Mouse (Mus musculus): ENCODE measurements around the gene Gm21887. TPM values are rescaled to one million over a fixed set of nuclear protein-coding genes. Genes with fewer than 3 reads are reported as not detected.
"Not testable (repeated sequence)": the region's sequence is repeated elsewhere in the genome, so short reads cannot be mapped to it uniquely, and the experiment has no call there.

Gm21887 gene
- polyA plus RNA-seq (2011; ENCODE audit: insufficient read depth, insufficient read length, low replicate concordance, missing spikeins), result 135 and 477 TPM in 2 replicates

DNA sequence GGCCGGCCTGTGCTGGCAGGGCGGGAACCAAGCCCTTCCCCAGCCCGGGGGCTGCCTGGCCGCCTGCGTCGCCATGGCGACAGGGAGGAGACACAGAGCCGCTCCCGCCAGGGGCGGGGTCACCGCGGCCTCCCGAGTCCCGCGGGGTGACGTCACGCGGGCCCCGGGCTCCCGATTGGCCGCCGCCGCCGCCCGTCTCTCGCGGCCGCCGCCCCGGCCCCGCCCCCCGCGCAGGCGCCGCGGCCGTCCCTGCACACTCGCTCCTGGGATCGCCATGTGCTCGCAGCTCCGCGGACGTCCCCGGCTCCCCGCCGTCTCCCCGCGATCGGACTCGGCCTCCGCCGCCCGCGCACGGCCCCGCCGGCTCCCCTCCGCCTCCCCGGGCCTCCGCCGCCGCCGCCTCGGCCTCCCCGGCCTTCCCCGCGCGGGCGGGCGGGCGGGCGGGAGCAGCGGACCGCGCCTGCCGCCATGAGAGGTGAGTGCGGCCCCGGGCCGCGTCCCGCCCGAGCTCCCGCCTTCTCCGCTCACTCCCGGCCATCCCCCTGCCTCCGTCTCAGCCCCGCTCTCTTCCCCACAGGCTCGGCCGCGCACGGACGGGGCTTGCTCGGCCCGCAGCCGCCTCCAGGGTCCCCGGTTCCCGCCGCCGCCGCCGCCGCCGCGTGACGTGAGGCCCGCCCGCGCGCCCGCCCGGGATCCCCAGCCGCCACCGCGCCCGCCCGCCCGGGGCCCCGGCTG is at the start of gene Gm21887:
Gm21887 (plus strand) TSS at position 644 of the 735 bp plus-strand sequence.
- Histone ChIP-seq H3K4me3 (replicated peaks; ENCODE audit: control insufficient read depth, low read depth, low read length) (peak within 1 kb of the TSS; percentile 71), H3K27ac (ENCODE audit: control insufficient read depth, insufficient read depth, low read depth, low read length, poor library complexity) (peak within 1 kb of the TSS; percentile 71)
- WGBS, result 79% methylated on average over 118 of the region's 118 CpGs
- H3K4me1 ChIP-seq (ENCODE audit: control insufficient read depth, insufficient read depth, low read length), result not testable (repeated sequence)

DNA sequence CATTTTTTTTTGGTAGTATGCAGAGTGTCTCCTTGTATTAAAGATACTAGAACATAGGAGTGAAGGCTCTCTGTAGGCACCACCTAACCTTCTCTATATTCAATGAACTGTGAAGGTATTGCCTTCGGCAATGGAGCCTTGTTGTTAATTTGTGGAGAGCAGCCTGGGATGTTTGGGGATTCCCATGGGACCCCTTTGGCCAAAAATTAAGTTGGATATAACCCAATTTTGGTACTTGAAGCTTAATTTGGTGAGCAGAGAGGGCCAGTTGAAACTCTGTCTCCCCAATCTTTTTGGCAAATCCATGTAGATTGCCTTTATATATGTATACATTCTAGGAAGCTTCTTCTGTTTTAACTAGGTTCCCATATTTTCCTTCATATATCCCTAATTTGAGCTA is 40.1 kb upstream of the Gm21887 start:
- Histone ChIP-seq H3K4me3 (replicated peaks; ENCODE audit: control insufficient read depth, low read depth, low read length) (no peak overlapping the region), H3K4me1 (ENCODE audit: control insufficient read depth, insufficient read depth, low read length) (no peaks in the 10 kb centered on the region; the same call in 1 of the 2 replicates), H3K27ac (ENCODE audit: control insufficient read depth, insufficient read depth, low read depth, low read length, poor library complexity) (no peak overlapping the region)
- no peak for TF ChIP-seq POLR2A (IDR thresholded peaks at IDR 0.05; ENCODE audit: borderline replicate concordance, control insufficient read depth, low read depth, low read length)
- no peak for TF ChIP-seq CTCF (IDR thresholded peaks at IDR 0.05; ENCODE audit: control insufficient read depth, insufficient read depth, low read length)
- 65% methylated on average over 1 of the region's 1 CpGs for WGBS

DNA sequence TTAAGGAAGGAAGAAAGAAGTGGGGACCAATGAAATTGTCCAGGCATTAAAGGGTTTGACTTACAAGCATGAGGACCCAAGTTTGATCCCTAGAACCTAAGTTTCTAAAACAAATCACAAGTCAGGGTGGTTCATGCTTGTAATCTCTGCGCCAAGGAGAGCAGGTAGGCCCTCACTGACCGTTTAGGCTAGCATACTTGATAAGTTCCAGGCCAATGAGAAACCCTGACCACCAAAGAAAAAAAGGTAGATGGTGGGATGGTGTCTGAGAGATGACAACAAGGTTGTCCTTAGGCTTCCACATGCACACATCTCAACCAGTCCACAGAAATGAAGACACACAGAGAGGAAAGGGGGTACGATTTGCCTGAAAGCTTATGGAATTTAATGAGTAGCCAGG is 39.7 kb upstream of the Gm21887 start:
- H3K4me3 ChIP-seq (replicated peaks; ENCODE audit: control insufficient read depth, low read depth, low read length); H3K27ac ChIP-seq (ENCODE audit: control insufficient read depth, insufficient read depth, low read depth, low read length, poor library complexity); H3K4me1 ChIP-seq (ENCODE audit: control insufficient read depth, insufficient read depth, low read length): not testable (repeated sequence)
- 80% methylated on average over 3 of the region's 3 CpGs for WGBS

DNA sequence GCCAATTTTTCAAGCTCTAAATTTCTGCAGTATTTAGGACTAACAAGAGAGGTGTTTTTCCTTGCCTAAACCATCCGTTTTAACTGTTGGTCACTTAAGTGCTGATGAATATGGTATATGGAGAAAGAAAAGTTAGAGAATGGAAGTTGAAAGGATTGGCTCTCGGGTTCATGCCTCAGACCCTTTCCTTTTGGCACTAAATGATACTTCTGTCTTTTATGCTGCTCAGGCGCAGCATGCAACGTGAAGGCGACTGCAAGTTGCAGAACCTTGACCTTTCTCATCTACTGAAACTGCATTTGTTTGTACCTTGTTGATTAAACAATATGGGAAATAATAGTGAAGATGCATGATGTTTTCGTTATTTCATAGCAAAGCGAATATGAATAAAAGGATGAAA is 38.9 kb upstream of the Gm21887 start:
- not testable (repeated sequence) for H3K27ac ChIP-seq (ENCODE audit: control insufficient read depth, insufficient read depth, low read depth, low read length, poor library complexity); H3K4me3 ChIP-seq (replicated peaks; ENCODE audit: control insufficient read depth, low read depth, low read length); H3K4me1 ChIP-seq (ENCODE audit: control insufficient read depth, insufficient read depth, low read length)
- 86% methylated on average over 7 of the region's 7 CpGs for WGBS

DNA sequence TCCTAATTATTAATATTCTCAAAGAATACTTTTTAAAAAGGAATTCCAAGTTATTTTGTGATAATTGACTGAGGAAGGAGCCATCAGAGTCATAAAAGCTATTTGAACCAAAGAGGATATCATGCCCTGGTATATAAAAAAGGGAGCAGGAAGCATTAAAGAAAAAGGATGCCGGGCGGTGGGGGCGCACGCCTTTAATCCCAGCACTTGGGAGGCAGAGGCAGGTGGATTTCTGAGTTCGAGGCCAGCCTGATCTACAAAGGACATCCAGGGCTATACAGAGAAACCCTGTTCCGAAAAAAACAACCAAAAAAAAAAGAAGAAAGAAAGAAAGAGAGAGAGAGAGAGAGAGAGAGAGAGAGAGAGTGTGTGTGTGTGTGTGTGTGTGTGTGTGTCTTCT is 37.9 kb upstream of the Gm21887 start:
- H3K27ac ChIP-seq (ENCODE audit: control insufficient read depth, insufficient read depth, low read depth, low read length, poor library complexity); H3K4me3 ChIP-seq (replicated peaks; ENCODE audit: control insufficient read depth, low read depth, low read length); H3K4me1 ChIP-seq (ENCODE audit: control insufficient read depth, insufficient read depth, low read length): not testable (repeated sequence)
- WGBS, result 84% methylated on average over 6 of the region's 6 CpGs

DNA sequence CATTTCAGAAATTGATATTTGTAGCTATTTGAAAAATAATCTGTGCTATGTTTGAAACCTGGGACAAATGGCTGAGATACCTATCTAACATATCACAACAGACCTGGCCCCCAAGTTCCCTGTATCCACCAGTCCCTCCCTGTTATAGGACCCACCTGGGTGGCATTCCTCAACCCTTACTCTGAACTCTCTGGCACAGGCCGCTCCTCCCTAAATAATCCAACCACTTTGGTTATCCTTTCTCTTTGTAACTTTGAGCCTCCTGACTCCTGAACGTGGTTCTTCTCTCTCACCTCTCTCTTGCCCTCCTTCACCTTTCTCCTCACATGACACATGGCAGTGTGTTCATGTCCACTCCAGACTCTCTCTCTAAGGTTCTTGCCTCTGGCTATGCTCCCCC is 37.3 kb upstream of the Gm21887 start:
- not testable (repeated sequence) for H3K27ac ChIP-seq (ENCODE audit: control insufficient read depth, insufficient read depth, low read depth, low read length, poor library complexity); H3K4me3 ChIP-seq (replicated peaks; ENCODE audit: control insufficient read depth, low read depth, low read length); H3K4me1 ChIP-seq (ENCODE audit: control insufficient read depth, insufficient read depth, low read length)
- 69% methylated on average over 2 of the region's 2 CpGs for WGBS

DNA sequence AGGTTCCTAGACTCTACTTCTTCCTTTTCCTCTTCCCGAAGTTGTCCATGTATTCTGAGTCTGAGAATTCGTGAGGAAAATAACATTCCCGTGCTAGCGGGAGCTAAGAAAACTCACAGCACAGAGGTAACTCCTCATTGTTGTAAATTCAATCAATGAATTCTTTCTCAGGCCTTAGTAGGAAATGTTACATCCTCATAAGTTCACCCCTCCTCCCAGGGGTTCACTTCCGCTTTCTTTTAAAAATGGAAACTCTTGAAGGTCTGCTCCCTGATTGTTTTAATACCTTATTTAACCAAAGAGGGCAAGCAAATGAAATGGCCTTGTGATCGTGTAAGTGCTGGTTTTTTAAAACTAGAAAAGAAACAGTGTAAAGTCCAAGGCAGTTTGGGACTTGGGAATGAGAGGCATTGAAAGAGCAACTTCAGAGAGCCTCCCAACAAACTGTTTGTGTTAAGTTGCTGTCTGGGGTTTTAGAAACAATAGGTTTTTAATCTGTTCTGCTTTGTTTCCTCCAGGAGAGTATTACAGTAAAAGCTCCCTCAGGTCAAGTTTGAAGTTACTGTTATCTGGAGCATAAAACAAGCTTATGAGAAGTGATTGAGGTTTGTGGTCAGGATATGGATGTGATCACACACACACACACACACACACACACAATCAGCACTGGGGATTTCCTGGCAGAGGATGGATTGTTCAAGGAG is 36.5 kb upstream of the Gm21887 start:
- not testable (repeated sequence) for H3K27ac ChIP-seq (ENCODE audit: control insufficient read depth, insufficient read depth, low read depth, low read length, poor library complexity); H3K4me1 ChIP-seq (ENCODE audit: control insufficient read depth, insufficient read depth, low read length); H3K4me3 ChIP-seq (replicated peaks; ENCODE audit: control insufficient read depth, low read depth, low read length)
- 52% methylated on average over 6 of the region's 6 CpGs for WGBS

DNA sequence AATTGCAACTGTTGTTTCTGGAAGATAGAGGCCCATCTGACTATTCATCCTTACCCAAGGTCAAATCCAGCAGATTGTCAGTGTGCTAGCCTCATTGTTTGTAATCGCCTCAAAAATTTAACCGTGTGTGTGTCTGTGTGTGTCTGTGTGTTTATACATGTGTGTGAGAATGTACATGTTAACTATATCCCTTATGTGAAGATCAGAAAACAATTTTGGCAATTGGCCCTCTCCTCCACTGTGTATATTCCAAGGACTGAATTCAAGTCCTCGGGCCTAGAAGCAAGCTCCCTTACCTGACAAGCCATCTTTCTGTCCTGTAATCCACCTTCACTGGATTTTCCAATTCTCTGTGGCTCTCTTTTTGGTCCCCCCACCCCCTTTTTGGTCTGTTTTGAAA is 35.7 kb upstream of the Gm21887 start:
- WGBS, result 60% methylated on average over 3 of the region's 3 CpGs
- H3K4me3 ChIP-seq (replicated peaks; ENCODE audit: control insufficient read depth, low read depth, low read length); H3K4me1 ChIP-seq (ENCODE audit: control insufficient read depth, insufficient read depth, low read length); H3K27ac ChIP-seq (ENCODE audit: control insufficient read depth, insufficient read depth, low read depth, low read length, poor library complexity): not testable (repeated sequence)

DNA sequence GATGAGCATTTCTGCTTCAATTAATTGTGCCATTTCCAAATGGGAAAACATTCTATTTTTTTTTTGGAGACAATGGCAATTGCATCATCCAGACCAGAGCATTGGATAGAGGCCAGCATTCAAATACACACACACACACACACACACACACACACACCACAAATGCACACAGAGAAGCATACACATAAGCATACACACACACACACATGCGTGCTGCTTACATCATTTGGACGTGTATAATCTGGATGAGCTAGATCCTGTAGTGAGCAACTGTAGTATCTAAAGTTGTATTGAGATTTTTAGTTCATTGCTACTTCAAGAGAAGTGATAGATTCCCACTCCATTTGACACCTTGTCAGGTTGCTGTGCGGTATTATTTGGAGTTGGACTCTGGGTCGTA is 35.0 kb upstream of the Gm21887 start:
- not testable (repeated sequence) for H3K27ac ChIP-seq (ENCODE audit: control insufficient read depth, insufficient read depth, low read depth, low read length, poor library complexity); H3K4me1 ChIP-seq (ENCODE audit: control insufficient read depth, insufficient read depth, low read length); H3K4me3 ChIP-seq (replicated peaks; ENCODE audit: control insufficient read depth, low read depth, low read length)
- 67% methylated on average over 4 of the region's 4 CpGs for WGBS

DNA sequence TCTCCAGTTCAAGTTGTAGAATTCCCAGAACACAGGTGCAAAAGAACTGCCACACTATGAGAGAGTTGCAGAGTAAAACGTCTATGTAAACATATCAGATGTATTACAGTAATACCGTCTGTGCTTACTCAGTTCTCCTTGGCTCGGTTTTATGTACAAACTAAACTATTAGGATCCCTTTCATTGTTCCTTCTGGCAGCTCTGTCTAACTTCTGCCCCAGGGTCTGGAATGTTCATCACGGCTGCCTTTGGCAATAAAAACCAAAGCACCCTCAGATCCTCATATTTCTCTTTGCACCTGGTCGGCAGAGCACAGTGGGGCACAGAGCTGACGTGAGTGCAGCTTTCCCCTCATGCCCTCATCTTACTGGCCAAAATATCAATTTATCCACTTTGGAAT is 34.5 kb upstream of the Gm21887 start:
- not testable (repeated sequence) for H3K27ac ChIP-seq (ENCODE audit: control insufficient read depth, insufficient read depth, low read depth, low read length, poor library complexity)
- WGBS, result 79% methylated on average over 6 of the region's 6 CpGs

DNA sequence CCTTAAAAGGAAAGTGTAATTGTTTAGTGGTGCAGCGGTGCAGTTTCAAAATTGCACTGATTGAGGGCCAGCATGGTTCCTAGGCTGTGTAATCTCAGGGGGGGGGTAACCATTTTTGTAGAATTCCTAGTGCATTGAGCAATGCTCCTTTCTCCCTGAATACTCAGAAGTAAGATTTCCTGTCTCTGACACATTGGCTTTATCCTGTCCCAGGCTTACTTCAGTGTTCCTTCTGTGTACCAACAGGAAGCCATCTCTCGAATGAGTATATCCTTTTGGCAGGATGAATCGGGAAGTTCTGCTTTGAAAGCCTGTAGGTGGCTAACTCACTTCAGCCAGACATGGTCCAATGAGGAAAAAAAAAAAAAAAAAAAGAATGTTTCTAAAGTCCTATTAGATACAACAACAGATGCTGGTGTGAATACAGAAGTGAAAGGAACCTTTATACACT is 33.8 kb upstream of the Gm21887 start:
- WGBS, result 48% methylated on average over 3 of the region's 3 CpGs
- H3K4me3 ChIP-seq (replicated peaks; ENCODE audit: control insufficient read depth, low read depth, low read length); H3K27ac ChIP-seq (ENCODE audit: control insufficient read depth, insufficient read depth, low read depth, low read length, poor library complexity); H3K4me1 ChIP-seq (ENCODE audit: control insufficient read depth, insufficient read depth, low read length): not testable (repeated sequence)

More for the DNA sequence above, 34.5 kb upstream of the Gm21887 start:
- not testable (repeated sequence) for H3K4me1 ChIP-seq (ENCODE audit: control insufficient read depth, insufficient read depth, low read length); H3K4me3 ChIP-seq (replicated peaks; ENCODE audit: control insufficient read depth, low read depth, low read length)

DNA sequence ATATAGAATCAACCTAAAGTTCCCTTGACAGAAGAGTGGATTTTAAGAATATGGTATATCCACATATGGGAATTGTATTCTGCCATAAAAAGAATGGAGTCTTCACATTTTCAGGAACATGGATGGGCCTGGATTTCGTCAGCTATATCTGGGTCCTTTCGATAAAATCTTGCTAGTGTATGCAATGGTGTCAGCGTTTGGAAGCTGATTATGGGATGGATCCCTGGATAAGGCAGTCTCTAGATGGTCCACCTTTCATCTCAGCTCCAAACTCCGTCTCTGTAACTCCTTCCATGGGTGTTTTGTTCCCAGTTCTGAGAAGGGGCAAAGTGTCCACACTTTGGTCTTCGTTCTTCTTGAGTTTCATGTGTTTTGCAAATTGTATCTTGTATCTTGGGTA is 33.1 kb upstream of the Gm21887 start:
- WGBS, result 65% methylated on average over 5 of the region's 5 CpGs
- not testable (repeated sequence) for H3K27ac ChIP-seq (ENCODE audit: control insufficient read depth, insufficient read depth, low read depth, low read length, poor library complexity); H3K4me1 ChIP-seq (ENCODE audit: control insufficient read depth, insufficient read depth, low read length); H3K4me3 ChIP-seq (replicated peaks; ENCODE audit: control insufficient read depth, low read depth, low read length)

DNA sequence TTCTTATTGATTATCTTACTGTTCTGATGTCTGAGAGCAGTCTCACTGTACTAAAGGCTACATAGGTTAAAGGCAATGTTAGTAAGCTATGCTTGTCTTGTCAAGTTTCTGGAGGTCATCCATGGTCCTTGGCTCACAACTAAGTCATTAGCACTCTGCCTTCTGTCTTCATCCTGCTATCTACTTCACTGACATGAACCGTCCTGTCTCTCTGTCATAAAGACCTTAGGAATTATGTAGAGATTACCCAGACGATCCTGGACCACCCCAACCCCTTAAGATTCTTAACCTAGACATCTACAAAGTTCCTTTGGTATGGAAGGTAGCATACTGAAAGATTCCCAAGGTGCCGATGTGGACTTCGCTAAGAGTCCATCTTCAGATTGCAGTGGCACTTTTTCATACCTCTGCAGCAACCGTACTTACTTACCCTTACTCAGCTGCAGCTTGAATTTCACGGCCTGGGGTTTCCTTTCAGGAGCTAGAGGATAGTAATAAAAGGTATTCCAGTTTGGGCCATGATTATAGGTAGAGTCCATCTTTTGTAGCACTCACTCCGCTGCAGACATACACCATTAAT is 31.5 kb upstream of the Gm21887 start:
- H3K4me3 ChIP-seq (replicated peaks; ENCODE audit: control insufficient read depth, low read depth, low read length); H3K4me1 ChIP-seq (ENCODE audit: control insufficient read depth, insufficient read depth, low read length); H3K27ac ChIP-seq (ENCODE audit: control insufficient read depth, insufficient read depth, low read depth, low read length, poor library complexity): not testable (repeated sequence)
- 83% methylated on average over 7 of the region's 7 CpGs for WGBS
